Mouse (Mus musculus): ENCODE results near the gene Nhlh1.

DNA sequence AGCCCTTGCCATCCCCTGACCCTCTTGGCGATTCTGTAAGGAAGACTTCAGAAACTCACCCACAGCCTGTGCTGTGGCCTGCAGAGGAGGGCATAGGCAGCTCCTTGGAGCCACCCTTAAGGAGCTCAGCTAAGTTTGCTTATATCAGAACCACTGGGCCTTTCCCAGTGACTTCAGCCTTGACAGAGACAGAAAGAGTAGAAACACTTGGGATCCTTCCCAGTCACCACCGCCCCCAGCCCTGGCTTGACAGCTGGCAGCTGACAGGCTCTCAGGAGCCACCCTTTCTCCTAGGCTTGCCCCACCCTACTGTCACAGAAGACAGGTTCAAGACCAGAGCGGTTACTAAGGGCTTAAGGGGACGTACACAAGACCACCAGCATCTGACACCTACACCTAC, 1.1 kb downstream of the Nhlh1 start:
- no peak for TF ChIP-seq CTCF (conservative IDR thresholded peaks at IDR 0.05; ENCODE audit: low read length)
- TF ChIP-seq POU5F1 (IDR thresholded peaks at IDR 0.05; ENCODE audit: borderline replicate concordance, low read length) = no peak
- TF ChIP-seq NANOG (IDR thresholded peaks at IDR 0.05; ENCODE audit: borderline replicate concordance, low read length) = no peak

Measured in E14TG2a.4 (cell line).